Mouse (Mus musculus): ENCODE measurements around the gene Nrros. TPM values are rescaled to one million over a fixed set of nuclear protein-coding genes. Genes with fewer than 3 reads are reported as not detected.

The Nrros gene
- 180 and 190 TPM in 2 replicates for total RNA-seq (2015)
- 116 and 133 TPM in 2 replicates for total RNA-seq (2017)

DNA sequence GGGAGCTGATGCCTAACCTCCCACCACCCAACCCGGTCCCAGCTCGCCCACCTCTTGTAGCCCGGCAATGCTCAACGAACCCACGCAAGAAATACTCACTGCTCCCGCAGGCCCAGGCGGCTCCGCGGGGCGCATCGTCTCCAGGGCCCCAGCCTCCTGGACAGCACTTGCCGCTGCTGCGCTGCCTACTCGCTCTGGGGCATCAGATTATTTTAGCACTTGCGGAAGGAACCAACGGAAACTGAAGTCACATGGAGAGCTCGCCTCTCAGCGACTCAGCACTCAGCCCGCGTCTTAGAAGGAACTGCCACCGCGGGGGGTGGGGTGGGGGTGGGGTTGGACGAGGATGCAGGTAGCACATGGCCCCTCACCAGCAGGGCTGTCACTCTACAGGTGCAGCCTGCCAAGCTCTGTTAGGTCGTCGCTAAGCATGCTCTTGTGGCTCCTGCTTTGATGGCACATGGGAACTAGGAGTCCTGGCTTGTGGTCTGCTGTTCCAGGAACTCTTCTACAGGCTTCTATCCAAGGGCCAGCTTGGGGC, at the start of gene Nrros:
Gene Nrros (minus strand): TSS at position 314 of the 541 bp plus-strand sequence.
- ATAC-seq (replicated peaks; ENCODE audit: poor library complexity), result peak; percentile 81

- ATAC-seq (replicated peaks; ENCODE audit: poor library complexity), result no peak
Measured at GRCm38 (mm10) chr16:32214804-32215576, 49.6 kb upstream of the Nrros start.

- ATAC-seq (replicated peaks; ENCODE audit: poor library complexity), result no peak
Measured at GRCm38 (mm10) chr16:32214156-32214555, 48.8 kb upstream of the Nrros start.

GRCm38 (mm10) chr16:32204902-32205301, 39.5 kb upstream of the Nrros start:
- ATAC-seq (replicated peaks; ENCODE audit: poor library complexity), result no peak

DNA sequence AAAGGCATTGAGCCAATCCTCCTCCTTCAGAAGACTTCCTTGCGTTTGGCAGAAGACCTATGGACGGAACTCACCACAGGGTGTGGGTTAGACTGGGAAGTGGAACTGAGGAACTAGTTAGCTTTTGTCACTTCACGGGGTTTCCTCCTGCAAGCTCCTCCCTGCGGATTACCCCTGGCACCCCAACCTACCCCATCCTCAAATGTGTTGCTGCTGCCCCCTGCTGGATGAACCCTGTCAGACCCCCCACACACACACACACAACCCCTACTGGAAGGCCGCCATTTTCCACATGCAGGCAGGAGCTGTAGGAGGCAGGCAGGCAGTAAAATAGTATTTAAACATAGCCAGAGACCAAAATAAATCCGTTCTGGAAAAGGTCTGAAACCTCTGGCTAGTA, 37.3 kb upstream of the Nrros start:
- peak; percentile 100 for ATAC-seq (replicated peaks; ENCODE audit: poor library complexity)

- no peak for ATAC-seq (replicated peaks; ENCODE audit: poor library complexity)
Measured at GRCm38 (mm10) chr16:32201004-32201325, 35.6 kb upstream of the Nrros start.

- ATAC-seq (replicated peaks; ENCODE audit: poor library complexity), result 0 out of 2 replicates have a peak, but pooled peaks have one; percentile 38
Measured at GRCm38 (mm10) chr16:32200256-32201003, 35.0 kb upstream of the Nrros start.

- ATAC-seq (replicated peaks; ENCODE audit: poor library complexity), result peak; percentile 91
Measured at GRCm38 (mm10) chr16:32190011-32190441, 24.6 kb upstream of the Nrros start.

GRCm38 (mm10) chr16:32189109-32189508, 23.7 kb upstream of the Nrros start:
- peak; percentile 79 for ATAC-seq (replicated peaks; ENCODE audit: poor library complexity)

DNA sequence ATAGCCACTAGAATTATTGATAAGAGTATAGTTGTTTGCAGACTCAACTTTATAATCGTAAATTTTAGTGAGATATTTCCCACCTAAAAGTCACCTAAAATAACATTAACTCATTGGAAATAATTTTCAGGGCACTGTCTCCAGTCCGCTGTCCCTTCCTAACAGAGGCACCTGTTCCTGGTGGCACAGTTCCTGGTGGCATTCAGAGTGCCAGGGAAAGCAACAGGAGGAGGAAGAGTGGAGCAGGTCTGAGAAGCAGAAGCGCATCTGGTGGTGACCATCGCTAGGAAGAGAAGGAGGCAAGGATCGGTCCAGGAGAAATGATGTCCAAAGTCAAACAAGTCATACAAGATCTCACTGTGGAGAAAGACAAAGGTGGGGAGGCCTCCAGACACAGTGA, 20.7 kb upstream of the Nrros start:
- ATAC-seq (replicated peaks; ENCODE audit: poor library complexity), result no peak

- peak; percentile 40 for ATAC-seq (replicated peaks; ENCODE audit: poor library complexity)
Measured at GRCm38 (mm10) chr16:32179333-32179901, 14.0 kb upstream of the Nrros start, which contains the start of gene Bex6. Bex6 (plus strand) TSS chr16:32179823.

- ATAC-seq (replicated peaks; ENCODE audit: poor library complexity), result peak; percentile 78
Measured at GRCm38 (mm10) chr16:32176896-32177686, 11.7 kb upstream of the Nrros start.

GRCm38 (mm10) chr16:32175029-32175428, 9.6 kb upstream of the Nrros start:
- ATAC-seq (replicated peaks; ENCODE audit: poor library complexity), result no peak

DNA sequence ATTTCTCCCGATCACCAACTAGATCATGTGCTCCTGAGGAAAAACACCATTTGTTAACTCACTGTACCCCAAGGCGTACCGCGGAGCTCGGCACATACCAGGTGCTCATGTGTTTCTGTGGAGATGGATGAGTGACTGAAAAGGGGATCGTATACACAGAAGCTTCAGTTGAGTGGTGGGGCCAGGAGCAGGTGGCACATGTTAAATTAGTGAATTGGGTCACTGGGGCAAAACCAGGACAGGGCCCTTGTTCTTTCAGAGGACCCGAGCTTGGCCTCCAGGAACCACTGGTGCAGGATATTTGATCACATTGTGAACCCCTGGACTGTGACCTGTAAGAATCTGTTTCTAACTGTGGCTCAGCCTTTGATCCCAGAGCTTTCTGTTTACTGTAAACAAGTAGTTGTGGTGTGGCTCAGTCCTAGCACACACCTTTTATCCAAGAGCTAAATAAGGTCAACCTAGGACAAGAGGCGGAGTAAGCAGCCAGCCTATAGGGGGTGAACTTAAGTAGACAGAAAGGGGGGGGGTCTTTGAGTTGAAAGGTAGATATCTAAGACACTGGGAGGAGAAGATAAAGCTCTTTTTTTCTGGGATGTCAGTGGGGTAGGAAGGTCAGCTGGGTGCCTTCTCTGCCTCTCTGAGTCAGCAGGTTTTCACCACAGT, 9.1 kb upstream of the Nrros start:
- ATAC-seq (replicated peaks; ENCODE audit: poor library complexity), result no peak

- ATAC-seq (replicated peaks; ENCODE audit: poor library complexity), result no peak
Measured at GRCm38 (mm10) chr16:32173401-32173800, 8.0 kb upstream of the Nrros start.

- ATAC-seq (replicated peaks; ENCODE audit: poor library complexity), result peak; percentile 80
Measured at GRCm38 (mm10) chr16:32171031-32171731, 5.8 kb upstream of the Nrros start.

DNA sequence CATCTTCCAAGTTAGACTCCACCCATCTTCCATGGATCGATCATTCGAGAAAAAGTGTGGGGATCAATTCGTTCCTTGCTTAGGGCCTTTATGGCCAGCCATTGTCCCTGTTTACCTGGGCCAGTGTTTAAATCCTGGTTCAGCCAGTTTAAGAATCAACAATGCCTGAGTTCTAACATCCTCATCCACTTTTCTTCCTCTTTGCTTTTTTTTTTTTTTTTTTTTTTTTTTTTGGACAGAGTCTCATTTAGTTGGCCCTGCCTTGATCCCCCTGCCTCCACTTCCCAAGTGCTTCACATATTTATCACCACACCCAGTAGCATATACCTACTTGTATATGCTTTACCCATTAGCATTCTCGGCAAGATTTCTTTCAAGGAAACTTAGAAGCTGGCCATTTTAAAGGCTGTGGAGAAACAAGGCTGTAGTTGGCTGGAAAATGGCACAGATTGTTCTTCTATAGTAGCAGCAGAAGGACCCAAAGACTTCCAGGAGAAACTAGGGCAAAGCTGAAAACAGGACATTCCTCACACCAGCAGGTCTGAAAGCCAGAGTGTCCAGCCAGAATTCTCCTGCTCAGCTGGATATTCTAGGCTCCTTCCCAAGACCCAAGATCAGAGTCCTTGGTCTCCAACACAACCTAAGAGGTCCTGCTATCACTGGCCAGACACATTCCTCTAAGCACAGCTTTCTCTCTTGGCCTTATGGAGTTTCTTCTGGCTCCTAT, 2.6 kb upstream of the Nrros start:
- no peak for ATAC-seq (replicated peaks; ENCODE audit: poor library complexity)

GRCm38 (mm10) chr16:32164396-32165027, 882 bp downstream of the Nrros start:
- peak; percentile 11 for ATAC-seq (replicated peaks; ENCODE audit: poor library complexity)

Data from megakaryocyte progenitor cell, adult 5-6 weeks (primary cell).